Mouse (Mus musculus) monocyte, adult 5-6 weeks (primary cell): ENCODE data around the gene Olfr56. TPM values are rescaled to one million over a fixed set of nuclear protein-coding genes. Genes with fewer than 3 reads are reported as not detected.

Source experiments
- ATAC-seq: fragments of 153-309, 156-312 bp; replicated peaks from 2 replicates; pipeline ENCODE4 v1.8.0; 2017; ENCODE audit warnings: mild to moderate bottlenecking; ENCODE audit not compliant: low TSS enrichment, insufficient number of reproducible peaks, severe bottlenecking, poor library complexity, low FRiP score
- total RNA-seq: library from RNA; stranded (forward); fragments of 200-1000, 200-491, 200-594 nt; gene quantifications from 3 replicates; pipeline ENCODE4 v1.2.3, GENCODE M21; 2017

Olfr56 gene
- total RNA-seq, 1 experiment from 2014 or later = 0.29 TPM

GRCm38 (mm10) chr11:49087830-49088616, 109.3 kb downstream of the Olfr56 start:
- ATAC-seq = peak; percentile 42; the same call in 1 of the 2 replicates

DNA sequence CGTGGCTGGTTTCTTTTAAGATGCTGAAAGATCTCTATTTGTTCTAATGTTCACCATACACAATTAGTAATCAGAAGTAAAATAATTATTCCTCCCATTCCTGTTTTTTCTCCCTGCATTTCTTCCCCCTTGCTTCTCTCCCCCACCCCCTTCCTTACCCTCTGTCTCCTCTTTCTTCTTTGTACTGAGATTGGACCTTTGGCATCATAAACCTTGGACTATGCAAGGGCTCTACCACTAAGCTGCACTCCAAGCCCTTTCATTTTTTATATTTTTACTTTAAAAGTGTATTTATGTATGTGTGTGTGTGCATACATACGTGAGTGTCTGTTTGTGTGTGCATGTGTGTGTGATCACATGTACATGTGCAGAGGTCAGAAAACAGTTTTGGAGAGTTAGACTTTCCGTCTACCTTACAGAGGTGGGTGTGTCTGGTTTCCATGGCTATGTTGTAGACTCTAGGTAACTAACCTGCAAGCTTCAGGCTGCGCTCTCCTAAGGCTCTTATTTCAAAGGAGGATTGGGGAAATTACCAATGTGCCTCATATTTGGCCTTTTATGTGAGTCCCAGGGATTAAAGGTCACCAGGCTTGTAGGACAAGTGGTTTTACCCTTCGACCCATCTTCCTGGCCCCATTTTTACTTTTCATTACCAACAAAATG, 110.4 kb downstream of the Olfr56 start:
- no peak for ATAC-seq

- ATAC-seq = no peak
Measured at GRCm38 (mm10) chr11:49089735-49090507, 111.2 kb downstream of the Olfr56 start.

GRCm38 (mm10) chr11:49090551-49090950, 111.9 kb downstream of the Olfr56 start:
- ATAC-seq = no peak

GRCm38 (mm10) chr11:49091171-49091570, 112.5 kb downstream of the Olfr56 start:
- ATAC-seq = no peak

- no peak for ATAC-seq
Measured at GRCm38 (mm10) chr11:49092053-49092586, 113.4 kb downstream of the Olfr56 start.

- no peak for ATAC-seq
Measured at GRCm38 (mm10) chr11:49092786-49093185, 114.1 kb downstream of the Olfr56 start.

- ATAC-seq = 0 out of 2 replicates have a peak, but pooled peaks have one; percentile 34
Measured at GRCm38 (mm10) chr11:49093861-49094660, 115.4 kb downstream of the Olfr56 start.

DNA sequence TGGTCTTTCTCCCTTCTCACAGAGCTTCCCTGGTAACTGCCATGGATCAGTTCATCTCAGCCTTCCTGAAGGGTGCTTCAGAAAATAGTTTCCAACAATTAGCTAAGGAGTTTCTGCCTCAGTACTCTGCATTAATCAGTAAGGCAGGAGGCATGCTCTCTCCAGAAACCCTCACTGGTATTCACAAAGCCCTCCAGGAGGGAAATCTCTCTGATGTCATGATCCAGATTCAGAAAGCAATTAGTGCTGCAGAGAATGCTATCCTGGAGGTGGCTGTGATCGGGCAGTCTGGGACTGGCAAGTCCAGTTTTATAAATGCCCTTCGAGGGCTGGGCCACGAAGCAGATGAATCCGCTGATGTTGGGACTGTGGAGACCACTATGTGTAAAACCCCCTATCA, 116.7 kb downstream of the Olfr56 start:
- ATAC-seq = no peak

- ATAC-seq = peak; percentile 75
Measured at GRCm38 (mm10) chr11:49100409-49100808, 121.7 kb downstream of the Olfr56 start.

DNA sequence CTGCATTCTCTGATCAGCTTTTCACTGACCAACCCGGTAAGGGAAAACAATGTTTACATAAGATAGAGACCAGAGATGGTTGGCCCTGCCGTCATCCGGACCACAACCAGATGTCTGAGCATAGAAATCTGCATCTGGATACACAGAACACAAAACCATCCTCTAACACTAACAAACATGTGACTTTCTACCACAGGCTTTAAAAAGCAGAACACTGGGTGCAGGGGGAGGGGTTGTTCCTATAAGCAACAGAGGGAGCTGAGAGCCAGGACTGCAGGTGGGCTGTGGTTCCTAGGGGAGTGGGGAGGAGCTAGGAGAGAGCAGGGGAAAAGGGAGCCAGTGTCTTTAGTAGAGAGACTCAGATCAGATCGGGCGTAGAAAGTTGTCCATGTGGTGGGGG, 122.8 kb downstream of the Olfr56 start:
- 0 out of 2 replicates have a peak, but pooled peaks have one; percentile 26 for ATAC-seq

- ATAC-seq = peak; percentile 55; the same call in 1 of the 2 replicates
Measured at GRCm38 (mm10) chr11:49103047-49103693, 124.5 kb downstream of the Olfr56 start.

GRCm38 (mm10) chr11:49105752-49106151, 127.1 kb downstream of the Olfr56 start:
- no peak for ATAC-seq

DNA sequence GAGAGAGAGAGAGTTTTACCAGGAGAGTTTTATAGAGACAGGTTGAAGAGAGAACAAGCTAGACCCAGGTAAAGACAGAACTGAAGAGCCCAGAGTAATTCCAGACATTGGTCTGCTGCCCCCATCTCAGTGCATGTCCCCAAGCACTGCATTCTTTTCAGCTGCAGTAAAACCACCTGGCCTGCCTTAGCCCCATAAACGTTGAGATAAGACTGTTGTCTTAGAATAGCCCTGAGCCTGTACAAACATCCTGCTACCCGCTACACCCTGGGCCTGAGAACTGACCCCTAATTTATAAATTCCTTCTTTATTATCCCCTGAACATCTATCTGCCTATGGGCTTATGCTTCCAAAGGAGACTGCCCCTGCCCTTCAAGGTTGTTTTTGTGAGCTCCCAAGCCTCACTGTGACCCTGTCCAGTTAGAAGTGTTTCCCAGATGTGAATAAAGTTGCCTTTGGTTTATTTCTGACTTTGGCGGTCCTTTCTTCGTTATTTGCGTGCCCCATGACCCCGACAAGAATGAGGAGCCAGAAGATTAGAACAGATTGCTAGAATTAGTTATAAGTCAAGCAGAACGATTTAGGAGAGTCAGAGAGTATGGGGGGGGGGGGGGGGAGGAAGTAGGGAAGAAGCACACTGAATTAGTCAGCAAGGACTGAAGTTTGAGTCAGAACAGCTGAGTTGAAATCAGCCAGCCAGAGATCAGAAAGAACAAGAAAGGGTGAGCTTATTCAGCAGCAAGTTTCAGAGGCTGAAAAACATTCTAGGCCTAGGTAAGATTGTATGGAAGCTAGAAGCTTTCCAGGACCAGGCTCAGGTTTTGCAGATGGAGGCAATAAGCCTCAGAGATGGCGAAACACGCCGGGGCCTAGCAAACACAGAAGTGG, 129.2 kb downstream of the Olfr56 start:
- no peak for ATAC-seq

GRCm38 (mm10) chr11:49108833-49109232, 130.1 kb downstream of the Olfr56 start:
- ATAC-seq = peak; percentile 54

GRCm38 (mm10) chr11:49111000-49111399, 132.3 kb downstream of the Olfr56 start:
- no peak for ATAC-seq
